Mouse (Mus musculus): ENCODE measurements at regions not wholly inside any gene's neighbourhood (a gene's known extent, or its start where the extent isn't known, plus 50 kb on each side); places are given as distances from the start of the nearest gene placed in this dataset.

- peak; percentile 38; the same call in 1 of the 2 replicates for ATAC-seq (ENCODE audit: low TSS enrichment)
These were observed 267.3 kb downstream of the Gm826 start for GRCm38 (mm10) chr2:160066491-160067303.

DNA sequence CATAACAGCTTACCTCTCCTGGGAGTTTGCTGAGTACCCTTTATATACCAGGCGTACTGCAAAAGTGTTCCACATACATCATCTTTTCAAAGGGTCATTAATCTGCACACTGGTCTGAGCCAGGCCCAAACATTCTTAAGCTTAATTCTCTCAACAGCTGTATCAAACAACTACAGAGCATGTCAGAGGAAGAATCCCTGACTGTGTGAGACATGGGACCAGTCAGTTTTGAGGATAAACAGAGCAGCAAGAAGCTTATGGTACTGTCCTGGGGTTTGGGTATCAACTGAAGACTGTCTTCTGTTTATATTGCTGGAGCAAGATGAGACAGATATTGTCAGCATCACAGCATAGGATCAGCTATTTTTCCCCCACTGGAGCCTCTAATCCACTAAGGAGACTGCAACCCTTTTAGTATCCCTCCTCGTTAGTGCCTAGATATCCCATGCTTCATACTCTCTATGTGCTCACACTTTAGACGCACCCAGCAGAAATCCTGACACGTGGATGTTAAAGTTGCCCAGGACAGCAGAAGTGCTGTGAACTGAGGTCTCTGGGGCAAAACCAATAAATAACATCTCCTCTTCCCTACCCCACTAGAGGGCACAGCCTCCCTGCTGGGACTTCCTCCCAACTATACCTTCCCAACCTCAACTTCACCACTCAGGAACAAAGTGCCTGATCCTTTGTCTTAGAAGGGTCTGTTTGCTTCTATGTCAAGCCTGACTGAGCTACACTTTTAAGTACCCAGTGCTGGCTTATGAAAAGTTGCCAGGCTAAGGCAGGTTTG, 271.6 kb downstream of the Gm826 start:
- no peak for ATAC-seq (ENCODE audit: low TSS enrichment)

- ATAC-seq (ENCODE audit: low TSS enrichment) = no peak
These were observed 273.9 kb downstream of the Gm826 start for GRCm38 (mm10) chr2:160060091-160060490.

GRCm38 (mm10) chr2:160057211-160057610, 276.8 kb downstream of the Gm826 start:
- no peak for ATAC-seq (ENCODE audit: low TSS enrichment)

- no peak for ATAC-seq (ENCODE audit: low TSS enrichment)
These were observed 279.6 kb downstream of the Gm826 start for GRCm38 (mm10) chr2:160054411-160054810.

- no peak for ATAC-seq (ENCODE audit: low TSS enrichment)
These were observed 285.7 kb downstream of the Gm826 start for GRCm38 (mm10) chr2:160048286-160048685.

- ATAC-seq (ENCODE audit: low TSS enrichment) = no peak
These were observed 286.9 kb downstream of the Gm826 start for GRCm38 (mm10) chr2:160046881-160047543.

DNA sequence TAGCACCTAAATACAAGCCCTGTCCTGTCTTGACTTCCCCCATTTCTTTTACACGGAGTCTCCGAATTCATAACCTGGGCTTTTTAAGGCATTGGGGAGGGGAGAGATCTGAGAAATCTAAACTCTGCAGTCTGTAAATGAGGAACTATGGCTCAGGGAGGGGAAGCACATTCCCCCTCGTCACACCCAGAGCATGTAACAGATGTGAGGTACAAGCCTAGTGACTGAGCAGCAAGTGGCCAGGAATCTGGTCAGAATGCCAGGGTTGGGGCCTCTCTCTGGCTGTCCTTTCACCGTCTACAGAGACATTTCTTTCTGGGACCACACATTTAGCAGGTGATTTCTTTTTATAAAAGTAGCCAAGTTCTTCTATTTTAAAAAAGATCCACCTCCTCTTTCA, 289.4 kb downstream of the Gm826 start:
- no peak for ATAC-seq (ENCODE audit: low TSS enrichment)

GRCm38 (mm10) chr2:160044184-160044583, 289.8 kb downstream of the Gm826 start:
- no peak for ATAC-seq (ENCODE audit: low TSS enrichment)

DNA sequence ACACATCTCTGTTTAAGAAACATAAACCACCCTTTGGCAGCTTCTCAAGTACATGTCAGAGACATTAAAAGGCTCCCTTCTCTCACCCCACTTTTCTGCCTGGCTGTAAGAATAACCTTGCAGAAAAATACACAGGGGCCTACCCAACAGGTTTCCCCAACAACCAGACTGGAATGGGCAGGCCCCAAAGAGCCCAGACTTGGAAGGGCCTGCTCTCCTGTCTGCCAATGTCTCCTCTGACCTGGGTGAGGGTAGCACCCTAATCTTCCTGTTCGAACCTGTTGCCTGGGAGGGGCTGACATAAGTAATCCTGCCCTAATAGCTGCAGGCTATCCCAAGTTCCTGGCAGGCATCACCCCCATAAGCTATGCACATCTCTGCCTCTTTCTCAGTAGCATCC, 304.5 kb downstream of the Gm826 start:
- ATAC-seq (ENCODE audit: low TSS enrichment) = no peak

GRCm38 (mm10) chr2:160028459-160028858, 305.5 kb downstream of the Gm826 start:
- ATAC-seq (ENCODE audit: low TSS enrichment) = no peak

- no peak for ATAC-seq (ENCODE audit: low TSS enrichment)
These were observed 308.1 kb downstream of the Gm826 start for GRCm38 (mm10) chr2:160025911-160026310.

GRCm38 (mm10) chr2:160021541-160021940, 312.4 kb downstream of the Gm826 start:
- no peak for ATAC-seq (ENCODE audit: low TSS enrichment)

DNA sequence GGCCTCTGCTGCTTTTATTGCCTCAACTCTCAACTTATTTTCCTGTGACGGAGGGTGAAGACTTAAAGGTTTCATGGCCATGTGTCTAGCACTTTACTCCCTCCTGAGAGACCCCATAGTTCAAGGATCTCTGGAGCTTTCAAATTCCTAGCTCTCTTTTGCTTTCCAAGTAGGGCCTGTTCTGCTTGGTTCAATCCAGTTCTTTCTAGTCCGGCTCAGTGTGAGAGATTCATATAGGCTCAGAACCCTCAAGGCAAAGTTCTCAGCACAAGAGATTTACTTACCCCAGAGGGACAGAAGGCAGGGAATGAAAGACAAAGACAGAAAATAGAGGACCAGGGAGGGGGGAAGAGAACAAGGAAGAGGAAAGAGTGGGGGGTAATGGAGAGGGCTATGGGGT, 313.1 kb downstream of the Gm826 start:
- ATAC-seq (ENCODE audit: low TSS enrichment) = no peak

DNA sequence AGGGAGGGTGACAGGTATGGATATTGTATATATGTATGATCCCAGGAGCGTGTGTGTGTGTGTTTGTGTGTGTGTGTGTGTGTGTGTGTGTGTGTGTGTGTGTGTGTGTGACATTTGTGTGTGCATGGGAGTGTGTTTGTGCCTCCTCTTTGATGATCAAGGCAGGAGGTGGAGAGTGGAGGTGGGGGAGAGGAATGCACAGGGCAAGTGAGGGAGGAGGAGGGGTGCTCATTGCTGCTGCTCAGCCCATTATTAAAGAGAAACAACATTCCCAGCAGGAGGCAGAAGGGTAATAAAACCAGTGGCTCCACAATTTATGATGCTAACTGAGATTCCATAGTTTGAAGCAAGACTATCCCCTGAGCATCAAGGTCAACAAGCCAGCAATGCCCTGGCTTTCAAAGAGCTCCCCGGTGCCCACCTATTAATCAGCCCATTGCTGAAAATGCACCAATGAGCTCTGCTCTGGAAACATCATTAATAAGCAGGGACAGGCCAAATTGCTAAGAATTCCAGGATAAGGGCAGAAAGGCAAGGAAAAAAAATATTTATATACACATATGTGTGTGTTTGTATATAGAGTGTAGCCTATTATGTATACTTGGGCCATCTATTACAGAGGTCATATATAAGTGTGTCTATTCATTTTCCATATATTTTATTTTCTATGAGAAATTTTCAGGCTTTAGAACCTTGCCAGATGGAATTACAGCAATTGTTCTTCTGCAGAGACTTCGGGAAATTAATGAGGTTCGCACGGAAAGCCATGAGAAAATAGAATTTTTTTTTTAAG, 316.7 kb downstream of the Gm826 start:
- ATAC-seq (ENCODE audit: low TSS enrichment) = no peak

GRCm38 (mm10) chr2:160011421-160011820, 322.5 kb downstream of the Gm826 start:
- ATAC-seq (ENCODE audit: low TSS enrichment) = no peak

- ATAC-seq (ENCODE audit: low TSS enrichment) = no peak
These were observed 331.3 kb downstream of the Gm826 start for GRCm38 (mm10) chr2:160002695-160003094.

DNA sequence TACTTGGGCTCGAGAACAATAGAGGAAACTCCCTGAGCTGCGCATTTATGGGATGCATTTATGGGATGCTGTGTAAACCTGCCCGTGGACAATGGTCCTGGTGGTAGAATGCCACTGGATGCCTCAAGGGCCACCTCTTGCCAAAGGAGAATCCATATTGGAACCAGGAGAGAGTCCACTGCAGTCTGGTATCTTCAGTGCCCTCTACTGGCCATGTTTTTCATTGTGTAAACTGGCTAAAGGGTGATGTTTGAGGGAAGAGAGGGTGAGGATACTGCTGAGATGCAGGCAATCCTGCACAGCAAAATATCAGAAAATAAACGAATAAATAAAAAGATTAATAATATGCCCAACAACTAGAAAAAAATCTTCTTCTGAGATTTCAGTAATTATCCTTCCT, 333.5 kb downstream of the Gm826 start:
- ATAC-seq (ENCODE audit: low TSS enrichment) = 0 out of 2 replicates have a peak, but pooled peaks have one; percentile 57

DNA sequence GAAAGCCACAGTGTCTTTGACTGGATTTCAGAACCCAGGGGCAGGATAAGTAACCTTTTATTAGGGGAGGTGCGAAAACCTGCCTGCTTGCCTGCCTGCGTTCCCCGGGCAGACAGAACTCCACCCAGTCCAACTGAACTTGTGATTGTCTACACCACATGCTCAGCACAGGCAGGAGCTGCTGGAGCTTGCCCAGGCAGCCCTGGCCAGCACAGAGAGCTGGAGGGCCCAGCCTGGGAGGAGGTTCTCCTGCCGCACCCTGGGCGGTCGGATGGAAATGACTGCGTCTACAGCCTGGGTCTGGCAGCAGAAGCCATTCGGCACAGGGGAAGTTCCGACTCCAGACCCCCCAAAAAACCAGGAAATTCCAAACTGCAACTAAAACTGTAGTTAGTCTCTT, 336.6 kb downstream of the Gm826 start:
- no peak for ATAC-seq (ENCODE audit: low TSS enrichment)

- ATAC-seq (ENCODE audit: low TSS enrichment) = no peak
These were observed 339.5 kb downstream of the Gm826 start for GRCm38 (mm10) chr2:159994490-159994889.

GRCm38 (mm10) chr2:159986719-159987118, 347.2 kb downstream of the Gm826 start:
- no peak for ATAC-seq (ENCODE audit: low TSS enrichment)

GRCm38 (mm10) chr2:159981694-159982093, 352.3 kb downstream of the Gm826 start:
- ATAC-seq (ENCODE audit: low TSS enrichment) = no peak
